Mouse (Mus musculus) lung, embryonic 15.5 days (tissue): ENCODE data around the gene Rufy1. TPM values are rescaled to one million over a fixed set of nuclear protein-coding genes. Genes with fewer than 3 reads are reported as not detected.

Source experiments
- ATAC-seq: fragments of 200-750 bp; cut with Nextera tagmentation; 2 replicates; pipeline ENCODE4 v1.8.0; 2017; ENCODE audit warnings: moderate number of reproducible peaks, borderline replicate concordance; ENCODE audit not compliant: low FRiP score, low TSS enrichment; ENCODE audit errors: extremely low read depth
- H3K27ac ChIP-seq: fragments of 300-500 bp; sonication (generic); 2 replicates; pipeline ENCODE4 v1.5.1; 2015; ENCODE audit warnings: moderate library complexity, mild to moderate bottlenecking, inconsistent platforms
- H3K27me3 ChIP-seq: fragments of 300-500 bp; sonication (generic); 2 replicates; pipeline ENCODE4 v1.6.1; 2015; ENCODE audit warnings: inconsistent platforms
- H3K36me3 ChIP-seq: fragments of 300-500 bp; sonication (generic); 2 replicates; pipeline ENCODE4 v1.6.1; 2015; ENCODE audit warnings: inconsistent platforms
- H3K4me1 ChIP-seq: fragments of 300-500 bp; sonication (generic); 2 replicates; pipeline ENCODE4 v1.6.1; 2015; ENCODE audit warnings: inconsistent platforms
- H3K4me2 ChIP-seq: fragments of 300-500 bp; sonication (generic); 2 replicates; pipeline ENCODE4 v1.6.1; 2015; ENCODE audit warnings: inconsistent platforms, mild to moderate bottlenecking, moderate library complexity
- H3K4me3 ChIP-seq: fragments of 300-500 bp; sonication (generic); 2 replicates; pipeline ENCODE4 v1.5.1; 2015; ENCODE audit warnings: mild to moderate bottlenecking, inconsistent platforms
- H3K9ac ChIP-seq: fragments of 300-500 bp; sonication (generic); 2 replicates; pipeline ENCODE4 v1.6.1; 2015; ENCODE audit warnings: inconsistent platforms
- H3K9me3 ChIP-seq: fragments of 300-500 bp; sonication (generic); 2 replicates; pipeline ENCODE4 v1.6.1; 2016; ENCODE audit warnings: inconsistent platforms
- WGBS: fragments of 180-500 bp; shearing (Covaris S2); methylation state at CpG from one replicate; pipeline ENCODE4 v1.1.7; 2015; 5-methylcytosine and 5-hydroxymethylcytosine counted together
- polyA plus RNA-seq: library from polyadenylated mRNA; unstranded; fragments of >200 nt; fragmentation: Nextera tagmentation; extraction: Ambion mirVana; gene quantifications from 2 replicates; pipeline ENCODE4 v1.2.1, GENCODE M21; 2015

The Rufy1 gene
- polyA plus RNA-seq, 1 experiment from 2014 or later: 24.9 TPM

DNA sequence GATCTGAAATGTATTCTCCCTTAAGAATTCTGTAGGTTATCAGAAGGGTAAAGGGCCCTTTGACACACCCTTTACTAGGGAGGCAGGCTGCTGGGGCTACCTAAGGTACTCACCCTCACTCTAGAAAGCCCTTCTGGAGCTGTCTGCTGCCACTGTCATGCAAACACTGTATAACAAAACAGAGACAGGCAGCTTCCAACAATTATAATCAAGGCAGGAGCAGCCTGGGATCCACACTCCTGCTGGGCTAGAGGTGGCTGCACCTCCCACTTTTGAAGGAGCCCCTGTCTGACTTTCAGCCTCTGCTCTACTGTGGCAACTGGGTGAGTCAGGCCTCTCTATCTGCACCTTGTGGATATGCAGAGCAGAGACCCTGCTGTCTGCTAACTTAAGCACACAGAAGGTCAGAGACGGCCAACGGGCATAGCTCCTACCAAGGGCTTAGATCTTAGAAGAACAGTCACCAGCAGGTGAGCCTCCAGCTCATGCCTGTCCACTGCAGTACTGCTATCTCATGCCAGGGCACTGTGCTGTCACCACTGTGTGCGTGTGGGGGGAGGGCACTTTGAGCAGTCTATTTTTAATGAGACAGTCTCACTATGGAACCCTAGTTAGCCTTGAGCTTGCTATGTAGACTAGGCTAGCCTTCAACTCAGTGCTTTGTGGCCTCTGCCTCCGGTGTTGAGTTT, 39.5 kb downstream of the Rufy1 start:
- no peaks in the 10 kb centered on the region for H3K4me1 ChIP-seq
- peaks cover 38% of the 10 kb centered on the region for H3K36me3 ChIP-seq
- H3K4me3 ChIP-seq: no peak overlapping the region
- ATAC-seq: 0 out of 2 replicates have a peak, but pooled peaks have one; percentile 26
- H3K9ac ChIP-seq: no peak overlapping the region
- no peak overlapping the region for H3K27ac ChIP-seq
- H3K9me3 ChIP-seq: no peaks in the 10 kb centered on the region
- 78% methylated on average over 4 of the region's 4 CpGs for WGBS
- H3K4me2 ChIP-seq: no peak overlapping the region
- H3K27me3 ChIP-seq: no peaks in the 10 kb centered on the region

DNA sequence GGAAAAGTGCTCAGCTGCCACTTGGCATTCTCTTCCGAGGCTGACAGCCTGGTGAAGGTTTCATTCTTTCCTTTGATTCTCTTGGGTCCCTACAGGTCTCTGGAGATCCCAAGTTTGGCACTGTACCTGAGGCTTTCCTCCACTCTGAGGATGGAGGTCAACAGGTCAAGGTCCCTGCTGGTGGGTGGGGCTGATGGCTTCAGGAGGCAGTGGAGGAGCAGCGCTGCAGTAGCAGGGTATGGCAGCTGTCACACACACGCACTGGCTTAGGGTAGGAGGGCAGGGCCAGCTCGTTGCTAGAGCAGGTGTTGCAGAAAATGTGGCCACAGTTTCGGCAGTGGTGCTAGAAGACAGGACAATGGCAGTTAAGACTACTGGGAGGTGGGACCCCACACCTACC, 41.3 kb downstream of the Rufy1 start:
- ATAC-seq: no peak
- no peak overlapping the region for H3K4me3 ChIP-seq
- 57% methylated on average over 5 of the region's 5 CpGs for WGBS

DNA sequence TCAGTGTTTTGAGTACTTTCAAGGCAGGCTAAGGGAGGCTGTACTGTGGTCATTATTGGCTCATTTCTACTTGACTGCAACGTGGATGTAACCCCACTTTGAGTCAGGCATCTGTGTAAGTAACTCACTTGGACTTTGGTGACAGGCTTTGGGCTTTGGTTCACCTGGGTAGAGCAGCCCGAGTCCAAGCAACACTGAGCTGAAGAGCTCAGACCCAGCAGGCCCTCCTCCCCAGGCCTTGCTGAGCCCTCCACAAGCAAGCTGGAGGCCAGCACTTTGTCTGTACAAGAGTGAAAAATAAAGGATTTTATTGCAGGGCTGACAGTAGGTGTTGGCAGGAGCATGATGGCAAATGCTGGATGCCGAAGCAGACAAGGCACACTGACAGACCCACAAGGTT, 41.9 kb downstream of the Rufy1 start:
- H3K4me2 ChIP-seq: no peak overlapping the region
- no peak overlapping the region for H3K27ac ChIP-seq
- no peaks in the 10 kb centered on the region for H3K9me3 ChIP-seq
- 59% methylated on average over 3 of the region's 3 CpGs for WGBS
- H3K27me3 ChIP-seq: no peaks in the 10 kb centered on the region
- no peak for ATAC-seq
- peaks cover 52% of the 10 kb centered on the region for H3K36me3 ChIP-seq
- H3K9ac ChIP-seq: no peak overlapping the region
- H3K4me1 ChIP-seq: no peaks in the 10 kb centered on the region
- no peak overlapping the region for H3K4me3 ChIP-seq

More for the DNA sequence above, 41.3 kb downstream of the Rufy1 start:
- Histone ChIP-seq H3K9me3 (no peaks in the 10 kb centered on the region), H3K27ac (no peak overlapping the region), H3K4me1 (no peaks in the 10 kb centered on the region), H3K4me2 (no peak overlapping the region), H3K27me3 (no peaks in the 10 kb centered on the region), H3K9ac (no peak overlapping the region), H3K36me3 (peaks cover 48% of the 10 kb centered on the region)

DNA sequence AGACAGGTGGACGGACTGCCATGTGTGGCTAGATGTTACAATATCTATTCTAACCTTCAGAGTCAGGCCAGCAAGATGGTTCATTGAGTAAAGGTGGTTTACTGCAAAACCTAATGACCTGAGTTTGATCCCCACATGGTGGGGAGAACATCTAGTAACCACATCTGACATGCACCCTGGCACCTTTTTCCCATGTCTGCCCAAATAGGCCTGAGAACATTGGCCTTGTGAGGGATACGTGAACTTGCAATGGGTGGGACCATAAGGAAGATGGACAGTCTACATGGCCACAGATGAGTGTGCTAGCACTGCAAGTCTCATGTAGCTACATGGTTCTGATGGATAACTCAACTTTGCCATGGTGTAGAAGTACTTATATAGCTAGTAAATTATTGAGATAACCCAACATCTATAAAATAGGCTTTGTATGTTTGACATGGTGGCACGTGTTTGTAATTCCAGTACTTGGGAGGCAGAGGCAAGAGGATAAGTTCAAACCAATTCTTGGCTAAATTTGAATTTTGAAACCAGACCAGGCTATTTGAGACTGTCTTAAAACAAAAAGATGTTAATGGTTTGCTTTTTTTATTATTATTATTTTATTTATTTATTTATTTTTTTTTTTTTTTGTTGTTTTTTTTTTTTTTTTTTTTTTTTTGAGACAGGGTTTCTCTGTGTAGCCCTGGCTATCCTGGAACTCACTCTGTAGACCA, 42.6 kb downstream of the Rufy1 start:
- H3K27ac ChIP-seq: no peak overlapping the region
- no peaks in the 10 kb centered on the region for H3K9me3 ChIP-seq
- H3K27me3 ChIP-seq: no peaks in the 10 kb centered on the region
- H3K4me1 ChIP-seq: no peaks in the 10 kb centered on the region
- no peak overlapping the region for H3K4me3 ChIP-seq
- no peak overlapping the region for H3K9ac ChIP-seq
- H3K36me3 ChIP-seq: peaks cover 51% of the 10 kb centered on the region
- WGBS: 93% methylated on average over 3 of the region's 3 CpGs
- ATAC-seq: no peak
- no peak overlapping the region for H3K4me2 ChIP-seq

DNA sequence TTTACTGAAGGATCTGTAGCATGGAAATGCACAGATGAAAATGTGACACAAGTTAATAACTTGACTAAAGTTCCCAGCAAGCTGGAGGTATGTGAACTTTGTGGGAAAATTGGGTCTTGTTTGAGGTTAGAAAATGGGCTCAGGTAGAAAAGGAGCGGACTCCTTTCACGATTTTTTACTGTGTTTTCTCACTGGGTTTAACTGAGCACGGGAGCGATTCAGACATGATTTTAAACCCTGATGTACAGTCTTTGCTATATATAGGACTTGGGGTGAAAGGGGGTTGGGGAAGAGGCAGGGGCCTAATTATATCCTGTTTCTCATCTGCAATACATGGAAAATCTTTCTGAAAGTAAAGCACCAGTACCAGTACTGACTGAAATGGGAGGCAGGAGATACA, 43.2 kb downstream of the Rufy1 start:
- Histone ChIP-seq H3K9ac (no peak overlapping the region), H3K4me1 (no peaks in the 10 kb centered on the region), H3K9me3 (no peaks in the 10 kb centered on the region), H3K27ac (no peak overlapping the region), H3K27me3 (no peaks in the 10 kb centered on the region), H3K4me2 (no peak overlapping the region), H3K36me3 (peaks cover 57% of the 10 kb centered on the region), H3K4me3 (no peak overlapping the region)
- ATAC-seq: no peak
- WGBS: 81% methylated on average over 4 of the region's 4 CpGs

DNA sequence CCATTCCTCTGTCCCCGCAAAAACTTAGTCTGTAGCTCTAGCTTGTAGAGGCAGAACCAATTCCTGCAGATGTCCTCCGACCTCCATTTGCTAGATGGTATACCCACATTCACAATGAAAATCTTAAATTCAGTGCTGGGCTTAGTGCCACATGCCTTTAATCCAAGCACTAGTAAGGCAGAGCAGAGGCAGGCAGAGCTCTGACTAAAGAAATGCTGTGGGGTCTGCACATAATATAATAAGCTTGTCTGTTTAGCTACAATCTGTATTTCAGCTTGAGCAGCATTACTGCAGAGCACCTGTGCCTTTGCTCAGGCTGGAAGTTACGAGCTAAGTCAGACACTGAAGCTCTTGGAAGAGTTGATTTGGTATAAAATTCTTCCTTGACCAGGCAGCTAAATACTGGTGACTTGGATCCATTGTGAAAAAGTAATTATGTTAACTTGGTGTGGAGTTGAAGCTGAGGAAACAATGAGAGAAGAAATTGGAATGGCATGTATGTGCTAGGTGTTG, 43.7 kb downstream of the Rufy1 start:
- Histone ChIP-seq H3K4me1 (no peaks in the 10 kb centered on the region), H3K27me3 (no peaks in the 10 kb centered on the region), H3K9me3 (no peaks in the 10 kb centered on the region), H3K36me3 (peaks cover 62% of the 10 kb centered on the region), H3K4me3 (no peak overlapping the region), H3K27ac (no peak overlapping the region), H3K9ac (no peak overlapping the region), H3K4me2 (no peak overlapping the region)
- no peak for ATAC-seq
- 77% methylated on average over 3 of the region's 3 CpGs for WGBS

DNA sequence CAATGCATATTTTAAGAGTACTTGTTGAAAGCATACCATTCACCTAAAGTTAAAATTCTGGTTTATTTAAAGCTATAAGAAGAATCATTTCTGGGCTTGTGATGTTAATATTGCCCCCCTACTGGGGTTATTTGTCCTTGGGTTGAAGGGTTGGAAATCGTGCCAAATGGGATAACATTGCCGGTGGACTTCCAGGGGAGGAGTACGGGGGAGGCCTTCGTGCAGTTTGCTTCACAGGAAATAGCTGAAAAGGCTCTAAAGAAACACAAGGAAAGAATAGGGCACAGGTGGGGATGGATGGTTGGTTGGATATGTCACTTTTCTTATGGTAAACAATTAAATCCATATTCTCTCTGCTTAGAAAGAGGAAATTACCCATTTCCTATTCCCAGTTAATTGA, 49.6 kb downstream of the Rufy1 start:
- Histone ChIP-seq H3K9me3 (no peaks in the 10 kb centered on the region), H3K27ac (no peak overlapping the region), H3K4me2 (peak overlapping the region; percentile 49), H3K4me3 (peak overlapping the region; percentile 26), H3K4me1 (peaks cover 16% of the 10 kb centered on the region), H3K27me3 (no peaks in the 10 kb centered on the region), H3K36me3 (peaks cover 43% of the 10 kb centered on the region), H3K9ac (0 out of 2 replicates have a peak overlapping the region, but pooled peaks have one; percentile 31)
- 5% methylated on average over 4 of the region's 4 CpGs for WGBS
- no peak for ATAC-seq

DNA sequence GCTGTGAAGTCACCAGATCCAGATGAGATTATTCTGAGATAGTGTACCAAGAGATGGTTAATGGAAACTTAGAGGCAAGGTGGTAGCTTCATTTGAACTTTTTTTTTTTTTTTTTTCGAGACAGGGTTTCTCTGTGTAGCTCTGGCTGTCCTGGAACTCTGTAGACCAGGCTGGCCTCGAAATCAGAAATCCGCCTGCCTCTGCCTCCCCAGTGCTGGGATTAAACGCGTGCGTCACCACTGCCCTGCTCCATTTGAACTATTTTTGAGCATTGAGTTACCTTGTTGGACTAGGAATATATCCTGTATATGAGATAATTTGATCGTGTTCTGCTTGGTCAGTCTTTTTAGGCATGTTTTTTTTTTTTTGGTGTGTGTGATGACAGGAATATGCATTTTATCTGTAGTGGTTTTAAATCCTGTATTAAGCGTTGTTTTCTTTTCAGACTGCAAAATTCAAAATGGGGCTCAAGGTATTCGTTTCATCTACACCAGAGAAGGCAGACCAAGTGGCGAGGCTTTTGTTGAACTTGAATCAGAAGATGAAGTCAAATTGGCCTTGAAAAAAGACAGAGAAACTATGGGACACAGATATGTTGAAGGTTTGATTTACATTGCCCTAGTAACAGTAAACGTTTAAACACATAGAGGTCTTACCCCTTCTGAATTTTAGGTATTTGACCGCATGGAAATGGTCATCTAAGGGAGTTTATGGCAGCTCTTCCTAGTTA, 51.7 kb downstream of the Rufy1 start:
- ATAC-seq: no peak
- no peak overlapping the region for H3K27ac ChIP-seq
- H3K9ac ChIP-seq: peak overlapping the region; percentile 100
- H3K4me1 ChIP-seq: peaks cover 22% of the 10 kb centered on the region
- peaks cover 30% of the 10 kb centered on the region for H3K36me3 ChIP-seq
- no peaks in the 10 kb centered on the region for H3K9me3 ChIP-seq
- H3K27me3 ChIP-seq: no peaks in the 10 kb centered on the region
- H3K4me2 ChIP-seq: peak overlapping the region; percentile 72
- WGBS: 47% methylated on average over 12 of the region's 12 CpGs
- peak overlapping the region; percentile 97 for H3K4me3 ChIP-seq

DNA sequence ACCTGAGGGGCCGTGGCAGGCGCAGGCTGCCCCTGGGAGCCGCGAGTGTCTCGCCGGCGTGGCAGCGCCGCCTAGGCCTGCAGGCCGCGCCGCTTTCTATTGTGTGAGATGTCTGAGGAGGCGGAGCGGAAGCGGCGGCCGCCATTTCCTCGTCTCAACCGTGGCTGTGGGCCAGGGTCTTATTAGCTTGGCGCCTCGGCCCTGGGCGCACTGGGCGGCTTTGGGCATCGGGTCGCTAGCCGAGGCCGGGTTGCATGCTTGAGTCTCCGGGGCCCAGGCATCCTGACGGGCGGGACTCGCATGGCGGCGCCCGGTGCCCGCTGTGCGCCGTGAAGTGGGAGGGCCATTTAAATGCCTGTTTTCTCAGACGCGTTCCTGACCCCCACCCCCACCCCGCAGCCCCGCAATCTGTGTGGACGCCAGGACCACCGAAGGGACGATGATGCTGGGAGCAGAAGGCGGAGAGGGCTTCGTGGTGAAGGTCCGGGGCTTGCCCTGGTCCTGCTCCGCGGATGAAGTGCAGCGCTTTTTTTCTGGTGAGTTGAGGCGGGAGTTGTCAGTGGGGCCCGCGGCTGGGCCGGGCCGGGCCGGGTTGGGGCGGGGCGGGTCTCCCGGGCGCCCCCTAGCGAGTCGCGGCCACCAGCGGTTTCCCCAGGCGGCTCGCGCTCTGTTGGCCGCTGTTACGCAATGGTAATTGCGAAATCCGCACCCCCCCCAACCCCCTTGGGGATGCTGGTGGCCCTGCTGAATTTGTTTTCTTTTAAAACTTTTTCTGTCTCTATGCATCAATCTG, 52.8 kb downstream of the Rufy1 start:
- Histone ChIP-seq H3K27ac (peak overlapping the region; percentile 100), H3K9ac (peak overlapping the region; percentile 100), H3K36me3 (peaks cover 24% of the 10 kb centered on the region), H3K9me3 (no peaks in the 10 kb centered on the region), H3K4me2 (peak overlapping the region; percentile 72), H3K4me3 (peak overlapping the region; percentile 97), H3K4me1 (peaks cover 22% of the 10 kb centered on the region), H3K27me3 (no peaks in the 10 kb centered on the region)
- under 1% methylated on average over 68 of the region's 71 CpGs for WGBS
- peak; percentile 79 for ATAC-seq

DNA sequence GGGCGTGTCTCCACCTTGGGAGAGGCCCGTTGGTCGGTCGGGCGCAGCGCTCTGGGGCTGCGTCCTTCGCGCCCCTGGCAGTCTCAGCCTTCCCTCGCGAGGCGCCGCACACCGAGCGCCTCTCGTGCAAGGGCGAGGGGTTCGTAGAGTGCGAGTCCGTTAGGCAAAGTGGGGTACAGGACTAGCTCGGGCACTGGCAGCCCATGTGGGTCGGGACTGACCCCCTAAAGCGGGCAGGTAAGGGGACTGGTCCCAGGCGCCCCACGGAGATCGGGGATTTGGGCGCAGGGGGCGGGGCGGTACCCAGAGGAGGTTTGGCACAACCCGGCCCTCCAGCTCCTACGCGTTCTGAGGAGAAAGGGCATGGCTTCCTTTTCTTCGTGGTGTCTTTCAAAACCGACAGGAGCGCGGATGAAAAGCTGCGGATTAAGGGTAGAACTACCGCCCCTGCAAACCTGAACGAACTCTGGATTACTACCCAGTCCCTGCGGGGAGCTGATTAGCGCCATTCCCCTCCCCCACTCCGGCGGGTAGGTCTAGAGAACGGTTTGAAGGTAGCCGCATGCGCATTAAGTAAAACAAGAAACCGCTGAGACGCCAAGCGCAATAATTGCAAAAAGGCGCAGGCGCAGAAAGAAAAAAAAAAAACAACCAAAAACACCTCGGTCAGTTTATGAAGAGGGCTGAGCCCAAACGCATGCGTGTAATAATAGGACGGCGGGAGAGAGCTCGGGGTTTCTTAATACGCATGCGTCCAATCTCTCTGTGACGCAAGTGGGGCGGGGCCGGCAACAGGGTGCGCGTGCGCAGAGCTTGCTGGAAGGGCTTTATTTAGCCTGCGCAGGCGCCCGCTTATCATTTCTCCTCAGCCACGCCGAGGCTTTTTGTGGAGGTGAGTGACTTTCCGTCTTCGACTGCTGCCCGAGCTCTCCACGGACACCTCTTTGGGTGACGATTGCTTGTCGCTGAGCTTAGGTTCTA, 53.7 kb downstream of the Rufy1 start, which contains the start of gene Hnrnph1:
TSS of gene Hnrnph1 (plus strand) at position 80 of the 981 bp plus-strand sequence.
- H3K4me2 ChIP-seq: peak within 1 kb of the TSS; percentile 90
- H3K27ac ChIP-seq: peak within 1 kb of the TSS; percentile 100
- under 1% methylated on average over 76 of the region's 76 CpGs for WGBS
- H3K9ac ChIP-seq: peak within 1 kb of the TSS; percentile 100
- no peaks in the 10 kb centered on the region for H3K9me3 ChIP-seq
- H3K4me1 ChIP-seq: peaks cover 22% of the 10 kb centered on the region
- H3K27me3 ChIP-seq: no peaks in the 10 kb centered on the region
- peak within 1 kb of the TSS; percentile 97 for H3K4me3 ChIP-seq
- peaks cover 16% of the 10 kb centered on the region for H3K36me3 ChIP-seq
- peak; percentile 94 for ATAC-seq
